Mouse (Mus musculus): Measurements from ENCODE around the gene Hes7.
A peak's percentile ranks its signal among the peaks of the same experiment; 100 is the strongest.

The Hes7 gene

DNA sequence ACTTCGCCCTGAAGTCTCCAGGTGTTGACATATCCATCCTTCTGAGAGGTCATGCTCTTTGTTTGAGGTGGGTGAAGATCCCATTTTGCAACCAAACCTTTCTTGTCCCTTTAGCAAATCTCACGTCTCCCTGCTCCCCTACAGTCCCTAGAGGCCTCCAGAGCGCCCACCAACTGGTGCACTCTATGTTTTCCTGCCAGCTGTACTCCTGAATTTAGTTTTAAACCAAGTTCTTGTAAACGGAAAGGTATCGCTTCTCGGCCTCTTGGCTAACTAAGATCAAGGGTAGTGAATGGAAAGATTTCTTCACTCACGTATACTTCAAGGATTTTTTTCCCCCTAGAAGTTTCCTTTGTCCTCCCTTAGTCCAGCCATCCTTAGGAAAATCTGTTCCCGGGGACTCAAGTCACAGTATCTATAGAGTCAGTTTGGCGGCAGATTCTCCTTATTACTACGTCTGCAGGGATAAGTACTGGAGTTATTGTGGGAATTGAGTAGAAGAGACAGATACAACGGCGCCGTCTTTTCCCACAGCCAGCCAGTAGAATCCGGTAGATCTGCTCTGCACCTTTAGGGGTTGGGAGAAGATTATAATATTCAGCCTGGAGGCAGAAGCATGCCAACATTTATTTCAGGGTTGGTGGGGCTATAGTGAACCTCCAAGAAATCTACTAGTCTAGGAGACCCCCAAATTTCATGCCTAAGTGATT, 603 bp upstream of the Hes7 start:
- DNase-seq (ENCODE audit: low spot score) = no peak

DNA sequence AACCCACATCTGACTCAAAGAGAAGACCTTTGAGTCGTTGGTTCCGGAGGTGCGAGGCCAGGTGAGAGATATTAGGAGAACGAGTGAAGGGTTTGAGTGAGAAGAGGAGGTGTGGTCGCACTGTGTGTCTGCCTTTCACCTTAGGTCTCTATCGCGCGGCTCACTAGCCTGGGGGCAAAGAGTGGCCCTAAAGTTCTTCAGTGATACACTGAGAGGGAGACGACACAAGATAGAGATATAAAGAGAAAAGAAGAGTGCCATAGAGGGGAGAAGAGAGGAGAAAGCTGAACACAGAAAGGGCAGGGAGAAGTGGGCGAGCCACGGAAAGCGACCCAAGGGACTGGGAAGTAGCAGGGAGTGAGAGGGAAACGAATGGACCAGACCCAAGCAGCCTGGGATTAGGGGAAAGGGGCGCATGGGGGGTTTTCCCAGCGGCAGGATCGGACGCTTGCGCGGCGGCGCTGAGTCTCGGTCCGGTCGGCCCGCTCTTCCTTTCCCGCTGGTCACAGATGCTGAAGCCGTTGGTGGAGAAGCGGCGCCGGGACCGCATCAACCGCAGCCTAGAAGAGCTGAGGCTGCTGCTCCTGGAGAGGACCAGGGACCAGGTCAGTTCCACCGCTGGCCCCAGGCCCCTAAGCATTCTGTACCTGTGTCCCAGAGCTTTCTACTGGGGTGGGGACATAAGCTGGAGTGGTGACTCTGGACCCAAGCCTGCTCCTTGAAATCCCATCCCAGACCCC, 967 bp downstream of the Hes7 start:
- DNase-seq (ENCODE audit: low spot score) = peak; percentile 41

DNA sequence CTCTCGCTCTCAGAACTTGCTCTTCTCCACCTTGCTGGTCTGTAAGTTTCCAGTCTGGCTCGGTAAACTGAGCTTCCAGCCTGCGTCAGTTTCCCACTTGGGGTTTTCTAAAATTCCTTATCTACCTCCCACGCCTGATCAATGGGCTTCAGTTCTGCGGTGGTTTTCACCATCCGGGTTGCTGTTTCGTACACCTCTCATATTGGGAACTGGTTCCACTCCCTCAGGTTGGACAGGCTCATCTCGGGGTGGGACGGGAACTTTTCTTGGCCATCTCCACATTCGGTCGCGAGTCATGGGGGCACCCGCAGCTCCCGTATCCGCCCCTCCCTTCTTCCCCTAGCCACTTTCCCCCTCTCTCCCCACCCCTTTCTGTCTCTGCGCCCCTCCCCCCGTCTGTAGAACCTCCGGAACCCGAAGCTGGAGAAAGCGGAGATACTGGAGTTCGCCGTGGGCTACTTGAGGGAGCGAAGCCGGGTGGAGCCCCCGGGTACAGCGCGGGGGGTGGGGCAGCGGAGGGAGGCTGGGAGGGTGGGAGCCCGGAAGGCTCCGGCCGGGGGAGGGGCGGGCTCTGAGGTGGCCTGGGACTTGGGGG, 1.6 kb downstream of the Hes7 start:
- DNase-seq (ENCODE audit: low spot score) = peak; percentile 38

DNA sequence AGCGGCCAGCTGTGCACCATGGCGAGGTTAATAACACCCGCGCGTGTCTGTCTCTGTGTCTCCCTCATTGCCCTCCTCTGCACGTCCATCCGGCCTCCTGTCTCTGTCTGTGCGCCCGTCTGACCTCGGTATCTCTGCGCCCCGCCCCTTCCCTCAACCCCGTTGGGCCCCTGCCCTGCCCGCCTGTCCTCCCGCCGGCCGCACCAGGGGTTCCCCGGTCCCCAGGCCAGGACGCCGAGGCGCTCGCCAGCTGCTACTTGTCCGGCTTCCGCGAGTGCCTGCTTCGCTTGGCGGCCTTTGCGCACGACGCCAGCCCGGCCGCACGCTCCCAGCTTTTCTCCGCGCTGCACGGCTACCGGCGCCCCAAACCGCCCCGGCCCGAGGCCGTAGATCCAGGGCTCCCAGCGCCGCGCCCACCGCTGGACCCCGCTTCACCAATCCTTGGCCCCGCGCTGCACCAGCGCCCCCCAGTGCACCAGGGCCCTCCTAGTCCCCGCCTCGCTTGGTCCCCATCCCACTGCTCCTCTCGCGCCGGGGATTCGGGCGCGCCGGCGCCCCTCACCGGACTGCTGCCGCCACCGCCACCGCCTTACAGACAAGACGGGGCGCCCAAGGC, 2.2 kb downstream of the Hes7 start, which contains the start of gene 9130213A22Rik:
Gene 9130213A22Rik (minus strand): TSS at position 254 of the 616 bp plus-strand sequence.
- peak; percentile 85 for DNase-seq (ENCODE audit: low spot score)

DNA sequence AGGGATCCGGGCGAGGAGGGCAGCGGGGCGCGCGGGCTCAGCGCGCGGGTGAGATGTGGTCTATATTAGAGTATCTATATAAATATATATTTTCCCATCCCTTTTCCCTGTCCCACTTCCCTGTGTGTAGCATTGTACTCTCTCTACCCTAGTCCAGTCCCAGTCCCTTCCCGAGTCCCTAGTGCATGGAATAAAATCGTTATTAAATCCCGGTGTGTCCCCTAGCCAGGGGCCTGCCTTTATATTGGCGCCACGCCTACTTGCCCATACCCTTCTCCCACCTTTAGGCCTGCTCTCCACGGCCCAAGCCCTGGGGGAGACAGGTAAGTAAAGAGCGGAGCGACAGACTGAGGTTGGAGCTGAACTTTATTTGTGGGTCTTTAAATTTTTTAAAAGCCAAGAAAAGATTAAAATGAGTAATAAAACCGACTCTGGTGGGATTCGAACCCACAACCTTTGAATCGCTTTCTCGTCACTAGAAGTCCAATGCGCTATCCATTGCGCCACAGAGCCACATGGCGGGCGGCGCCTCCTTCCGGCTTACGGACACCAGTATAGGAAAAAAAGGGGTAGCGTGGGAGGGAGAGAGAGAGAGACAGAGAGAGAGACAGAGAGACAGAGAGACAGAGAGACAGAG, 3.0 kb downstream of the Hes7 start:
- DNase-seq (ENCODE audit: low spot score) = peak; percentile 95

DNA sequence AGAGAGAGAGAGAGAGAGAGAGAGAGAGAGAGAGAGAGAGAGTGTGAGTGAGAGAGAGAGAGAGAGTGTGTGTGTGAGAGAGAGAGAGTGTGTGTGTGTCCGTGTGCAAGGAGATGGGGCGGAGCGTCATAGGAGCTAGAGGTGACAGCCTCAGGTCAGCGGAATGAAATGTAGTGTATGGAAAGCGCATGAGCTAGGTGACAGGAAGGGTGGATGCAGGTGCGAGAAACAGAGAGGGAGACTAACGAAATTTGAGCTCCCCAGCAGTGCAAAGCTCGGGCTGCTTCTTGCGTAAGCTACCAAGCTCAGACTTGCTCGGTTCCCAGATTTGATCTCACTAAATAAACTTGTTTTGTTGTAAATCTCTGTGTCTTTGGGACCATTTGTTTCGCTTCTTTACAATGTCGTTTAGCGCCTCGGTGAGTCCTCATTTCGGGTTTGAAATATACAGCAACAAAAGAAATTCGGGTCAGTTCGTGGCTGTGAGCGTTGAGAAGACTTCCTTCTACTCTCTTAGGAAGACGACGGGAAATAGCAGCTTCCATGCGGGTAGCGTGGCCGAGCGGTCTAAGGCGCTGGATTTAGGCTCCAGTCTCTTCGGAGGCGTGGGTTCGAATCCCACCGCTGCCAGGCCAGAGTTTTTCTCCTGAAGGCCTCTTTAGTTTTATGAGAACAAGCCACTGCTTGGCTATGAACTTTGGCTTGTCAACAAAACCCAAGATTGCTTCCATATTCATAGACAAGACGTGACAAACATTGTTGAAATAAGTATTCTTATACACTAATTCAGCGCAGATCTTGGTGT, 3.7 kb downstream of the Hes7 start:
- peak; percentile 95 for DNase-seq (ENCODE audit: low spot score)

DNA sequence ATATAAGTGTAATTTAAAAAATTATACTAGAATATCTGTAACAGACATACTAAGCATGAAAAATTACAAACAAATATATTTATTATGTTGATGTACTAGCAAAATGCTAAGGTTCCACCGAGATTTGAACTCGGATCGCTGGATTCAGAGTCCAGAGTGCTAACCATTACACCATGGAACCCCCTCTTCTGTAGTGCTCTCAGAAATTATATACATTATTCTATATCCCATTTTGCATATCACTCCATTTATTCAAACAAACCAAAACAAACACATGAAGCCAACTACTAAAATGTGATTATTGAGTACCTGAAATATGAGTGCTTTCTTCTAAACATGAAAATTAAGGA, 4.3 kb downstream of the Hes7 start:
- peak; percentile 91 for DNase-seq (ENCODE audit: low spot score)

DNA sequence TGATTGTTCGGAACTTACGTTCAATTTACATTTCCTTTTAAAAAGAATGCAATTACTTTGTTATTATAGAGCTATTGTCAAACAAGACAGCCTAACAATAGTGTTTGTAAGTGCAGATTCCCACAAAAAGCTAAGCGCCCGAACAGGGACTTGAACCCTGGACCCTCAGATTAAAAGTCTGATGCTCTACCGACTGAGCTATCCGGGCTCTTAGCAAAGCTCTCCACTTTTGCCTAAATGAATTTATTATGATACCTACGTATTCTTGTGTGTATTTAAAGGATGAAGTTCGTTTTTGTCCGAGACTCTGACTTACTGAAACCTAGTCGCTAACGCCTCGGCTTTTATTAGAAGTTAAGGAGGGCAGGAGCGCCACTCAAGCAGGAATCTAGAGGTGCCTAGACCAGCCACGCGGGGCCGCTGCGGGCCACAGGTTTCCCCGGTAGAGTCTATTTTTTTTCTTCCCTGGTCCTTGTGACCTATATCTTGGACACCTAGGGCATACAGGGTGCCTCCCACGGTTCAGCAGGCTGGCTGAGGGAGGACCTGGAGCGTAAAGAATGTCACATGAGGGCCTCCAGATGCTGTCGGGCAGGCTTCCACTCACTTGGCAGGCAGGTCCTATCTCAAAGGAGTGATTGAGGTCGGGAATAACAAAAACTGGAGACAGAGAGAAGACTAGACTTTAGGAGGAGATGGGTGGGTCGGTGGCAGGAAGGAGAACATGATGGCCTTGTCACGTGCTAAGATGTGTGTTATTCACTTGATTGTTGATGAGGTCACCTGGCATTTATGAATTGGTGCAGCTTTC, 5.0 kb downstream of the Hes7 start:
- DNase-seq (ENCODE audit: low spot score) = peak; percentile 96

DNA sequence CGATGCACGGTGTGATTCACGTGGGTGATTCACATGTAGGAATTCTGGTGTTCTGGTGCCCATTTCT, 5.5 kb downstream of the Hes7 start, which contains the start of gene Aloxe3:
Gene Aloxe3 (plus strand): TSS at position 45 of the 67 bp plus-strand sequence.
- no peak for DNase-seq (ENCODE audit: low spot score)

DNA sequence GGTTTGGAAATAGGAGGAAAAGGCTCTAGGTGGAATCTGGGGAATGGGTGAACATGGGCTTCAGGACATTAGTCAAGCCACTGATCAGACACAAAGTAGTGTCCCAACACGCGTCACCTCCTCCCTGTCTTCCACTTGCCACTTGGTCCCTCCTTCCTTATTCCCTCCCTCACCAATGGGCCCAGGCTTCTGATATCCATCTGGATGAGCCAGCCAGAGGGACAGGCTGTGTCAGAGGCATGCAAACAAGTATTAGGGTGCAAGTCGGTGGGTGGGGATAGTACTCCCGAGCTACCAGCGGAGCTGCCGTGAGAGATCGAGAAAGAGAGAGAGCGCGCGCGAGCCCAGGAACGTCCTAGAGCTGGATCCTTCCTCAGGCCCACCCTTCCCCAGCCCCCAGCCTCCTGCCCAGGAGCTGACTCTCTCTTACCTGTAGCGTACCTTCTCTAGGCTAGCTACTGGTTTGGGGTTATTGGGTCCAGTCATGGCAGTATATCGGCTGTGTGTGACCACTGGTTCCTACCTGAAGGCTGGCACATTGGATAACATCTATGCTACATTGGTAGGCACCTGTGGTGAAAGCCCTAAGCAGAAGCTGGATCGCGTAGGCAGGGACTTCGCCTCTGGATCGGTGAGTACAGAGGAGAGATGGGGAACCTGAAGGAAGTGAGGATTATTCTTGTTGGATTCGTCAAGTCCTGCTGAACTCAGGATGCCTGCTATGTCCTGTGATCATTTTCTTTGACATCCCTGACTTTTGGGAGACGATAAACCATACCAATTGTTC, 5.9 kb downstream of the Hes7 start:
- no peak for DNase-seq (ENCODE audit: low spot score)

DNA sequence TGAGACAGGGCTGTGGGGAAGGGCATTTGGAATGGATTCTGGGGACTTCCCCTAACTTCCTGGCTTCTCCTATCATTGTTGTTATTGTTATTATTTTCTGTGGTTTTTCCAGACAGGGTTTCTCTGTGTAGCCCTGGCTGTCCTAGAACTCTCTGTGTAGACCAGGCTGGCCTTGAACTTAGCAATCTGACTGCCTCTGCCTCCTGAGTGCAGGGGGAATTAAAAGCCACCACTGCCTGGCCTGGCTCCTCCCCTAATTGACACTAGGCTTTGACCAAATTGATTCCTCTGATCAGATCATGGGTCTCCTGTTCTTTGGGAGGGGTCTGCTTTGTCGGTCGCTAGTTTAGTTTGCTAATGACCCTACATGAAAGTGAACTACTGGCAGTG, 6.5 kb downstream of the Hes7 start:
- no peak for DNase-seq (ENCODE audit: low spot score)

DNA sequence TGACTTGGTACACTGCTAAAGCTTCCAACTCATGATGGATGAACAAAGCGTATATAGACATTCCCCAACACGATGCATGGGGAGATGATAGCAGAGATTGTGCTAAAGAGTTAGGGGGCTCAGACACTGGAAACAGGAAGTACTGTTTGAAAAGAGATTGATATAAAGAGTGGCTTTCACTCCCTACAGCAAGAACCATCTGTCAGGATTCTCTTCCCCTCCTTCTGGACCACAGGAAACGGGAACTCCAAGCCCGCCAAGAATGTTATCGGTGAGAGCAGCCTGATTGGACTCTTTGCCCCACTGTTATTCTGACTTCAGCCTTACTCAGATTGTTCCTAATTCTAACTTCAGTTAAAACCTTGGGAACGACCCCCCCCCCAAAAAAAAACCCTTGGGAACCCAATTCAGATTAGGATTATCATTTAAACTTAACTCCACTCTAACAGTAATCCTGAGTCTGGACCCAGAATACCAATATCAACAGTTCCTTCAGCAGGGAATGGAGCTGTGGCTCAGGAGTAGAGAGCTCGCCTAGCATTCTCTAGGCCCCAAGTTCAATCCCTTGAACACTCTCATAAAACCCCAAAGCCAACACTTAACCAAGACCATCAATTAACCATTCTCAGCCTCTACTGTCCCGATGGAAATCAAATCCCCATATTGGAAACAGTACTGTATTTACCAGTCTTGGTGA, 8.4 kb downstream of the Hes7 start:
- no peak for DNase-seq (ENCODE audit: low spot score)

DNA sequence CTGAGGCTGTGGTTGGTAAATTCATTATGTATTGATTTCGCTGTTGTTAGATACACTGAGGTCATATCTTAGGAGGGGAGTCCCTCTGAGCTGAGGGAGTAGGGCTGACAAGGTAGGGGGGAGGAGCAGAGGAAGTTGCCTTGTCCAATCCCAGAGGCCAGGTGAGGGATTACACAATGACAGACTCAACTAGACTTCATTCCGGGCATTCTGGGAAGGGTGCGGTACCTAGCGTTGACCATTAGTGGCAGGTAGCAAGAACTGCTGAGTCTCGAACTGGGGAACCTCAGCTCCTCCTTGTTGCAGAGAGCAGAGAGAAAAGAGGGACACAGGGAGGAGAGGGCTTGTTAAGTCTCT, 13.3 kb downstream of the Hes7 start:
- no peak for DNase-seq (ENCODE audit: low spot score)

DNA sequence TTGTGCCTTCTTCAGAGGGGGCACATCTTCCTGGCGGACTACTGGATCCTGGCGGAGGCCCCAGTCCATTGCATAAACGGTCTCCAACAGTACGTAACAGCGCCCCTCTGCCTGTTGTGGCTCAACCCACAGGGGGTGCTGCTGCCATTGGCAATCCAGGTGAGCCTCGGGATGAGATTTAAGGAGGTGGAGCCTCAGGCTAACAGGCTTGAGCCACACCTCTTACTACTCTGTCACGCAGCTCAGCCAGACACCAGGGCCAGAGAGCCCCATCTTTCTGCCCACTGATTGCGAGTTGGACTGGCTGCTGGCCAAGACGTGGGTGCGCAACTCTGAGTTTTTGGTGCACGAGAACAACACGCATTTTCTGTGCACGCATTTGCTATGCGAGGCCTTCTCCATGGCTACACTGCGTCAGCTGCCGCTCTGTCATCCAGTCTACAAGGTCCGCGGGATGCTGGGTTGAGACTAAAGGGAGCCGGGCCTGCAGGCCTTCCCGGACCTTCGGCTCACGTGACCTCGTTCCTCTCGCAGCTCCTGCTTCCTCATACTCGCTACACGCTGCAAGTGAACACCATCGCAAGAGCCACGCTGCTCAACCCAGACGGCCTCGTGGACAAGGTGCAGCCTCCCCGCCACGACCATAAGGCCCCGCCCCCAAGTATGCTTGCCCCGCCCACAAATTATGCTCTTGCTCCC, 13.9 kb downstream of the Hes7 start:
- peak; percentile 48 for DNase-seq (ENCODE audit: low spot score)

DNA sequence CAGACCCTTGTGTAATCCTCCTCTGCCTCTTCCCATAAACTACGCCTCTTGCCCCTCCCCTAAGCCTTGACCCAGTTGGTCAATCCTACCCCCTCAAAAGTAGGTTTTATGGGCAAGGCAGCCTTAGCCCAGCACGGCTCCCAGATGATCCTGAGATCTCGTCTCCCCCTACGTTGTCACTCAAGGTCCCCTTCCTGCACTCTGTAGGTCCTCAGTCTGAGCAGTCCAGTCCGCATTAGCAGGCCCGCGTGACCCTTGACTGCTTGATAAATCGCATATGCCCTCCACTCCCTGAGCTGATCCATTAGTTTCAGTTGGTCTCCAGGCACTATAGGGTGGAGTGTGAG, 14.4 kb downstream of the Hes7 start:
- no peak for DNase-seq (ENCODE audit: low spot score)

DNA sequence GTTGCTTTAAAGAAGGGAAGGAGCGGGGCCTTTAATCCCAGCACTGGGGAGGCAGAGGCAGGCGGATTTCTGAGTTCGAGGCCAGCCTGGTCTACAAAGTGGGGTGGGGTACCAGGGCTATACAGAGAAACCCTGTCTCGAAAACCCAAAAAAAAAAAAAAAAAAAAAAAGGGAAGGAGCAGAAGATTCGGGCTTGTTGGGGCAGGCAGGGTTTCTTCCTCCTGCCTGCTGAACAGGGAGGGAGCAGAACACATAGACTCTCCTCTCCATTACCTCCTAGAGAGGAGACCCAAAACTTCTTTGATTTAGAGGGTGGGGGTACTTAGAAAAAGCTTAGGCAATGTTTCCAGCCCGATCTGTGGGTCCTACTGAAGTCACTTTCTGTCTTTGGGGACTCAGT, 15.2 kb downstream of the Hes7 start:
- DNase-seq (ENCODE audit: low spot score) = no peak

DNA sequence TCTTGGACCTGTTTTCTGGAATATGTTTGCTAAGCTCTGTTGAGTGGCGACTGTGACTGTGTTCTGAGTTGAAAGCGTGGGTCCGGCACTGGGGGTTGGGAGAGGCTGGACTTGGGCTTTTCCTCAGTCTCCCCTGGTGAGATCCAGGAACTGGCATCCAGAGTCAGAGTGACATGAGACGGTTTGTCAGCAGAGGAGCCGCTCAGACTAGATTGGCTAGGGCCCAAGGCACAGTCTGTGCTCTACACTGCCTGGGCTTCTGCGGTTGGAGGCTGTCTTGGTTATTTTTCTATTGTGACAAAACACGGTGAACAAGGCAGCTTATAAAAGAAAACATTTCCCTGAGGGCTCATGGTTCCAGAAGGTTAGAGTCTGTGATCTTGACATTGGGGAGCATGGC, 27.3 kb downstream of the Hes7 start:
- no peak for DNase-seq (ENCODE audit: low spot score)

DNA sequence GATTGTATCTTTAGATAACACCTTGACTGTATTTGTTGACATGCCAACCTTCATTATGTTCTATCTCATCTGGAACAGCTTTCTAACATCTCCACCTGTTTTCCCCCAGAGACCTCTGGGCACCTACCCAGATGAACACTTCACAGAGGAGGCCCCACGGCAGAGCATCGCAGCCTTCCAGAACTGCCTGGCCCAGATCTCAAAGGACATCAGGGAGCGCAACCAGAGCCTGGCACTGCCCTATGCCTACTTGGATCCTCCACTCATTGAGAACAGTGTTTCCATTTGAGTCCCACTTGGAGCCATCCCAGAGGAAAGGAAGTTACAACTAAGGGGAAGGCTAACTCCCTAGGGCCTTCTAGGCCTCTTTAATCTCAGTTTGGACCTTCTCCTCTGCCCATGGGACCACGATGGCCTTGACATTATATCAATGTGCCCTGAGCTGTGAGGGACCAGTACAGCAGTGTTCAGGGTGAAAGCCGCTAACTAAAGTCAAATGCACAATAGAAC, 28.3 kb downstream of the Hes7 start:
- no peak for DNase-seq (ENCODE audit: low spot score)

DNA sequence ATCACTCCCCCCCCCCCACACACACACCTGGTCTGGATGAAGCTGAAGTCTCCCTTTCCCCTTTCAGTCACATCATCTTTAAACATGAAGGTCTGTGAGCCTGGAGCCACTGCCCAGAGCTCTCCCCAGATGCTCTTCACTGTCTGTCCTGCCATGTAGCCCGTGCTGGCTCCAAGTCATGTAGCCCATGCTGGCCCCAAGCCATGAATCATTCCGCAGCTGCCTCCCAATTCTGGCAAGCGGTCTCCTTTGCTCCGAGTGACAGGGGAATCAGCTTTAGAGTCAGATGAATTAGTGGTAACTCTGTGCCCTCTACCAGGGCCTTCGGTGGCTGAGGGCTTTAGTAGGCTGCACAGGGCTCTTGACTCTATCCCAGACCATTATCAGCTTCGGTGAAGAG, 29.5 kb downstream of the Hes7 start:
- DNase-seq (ENCODE audit: low spot score) = no peak

All from MN1 (cell line).